Mouse (Mus musculus) small intestine, adult 2 months (tissue): Measurements from ENCODE around the gene Rabgef1.

Source experiments
- CTCF ChIP-seq: fragments of 200-500 bp; IDR thresholded peaks from 2 replicates; pipeline ENCODE4 v1.5.1; 2012; ENCODE audit warnings: low read depth, mild to moderate bottlenecking, control low read depth, inconsistent platforms, low read length, moderate library complexity, mixed read lengths; ENCODE audit not compliant: insufficient replicate concordance, insufficient read length; ENCODE audit errors: extremely low read depth
- POLR2A ChIP-seq: fragments of 200-500 bp; IDR thresholded peaks from 2 replicates; pipeline ENCODE4 v1.6.1; 2012; ENCODE audit warnings: low read depth, mild to moderate bottlenecking, control low read depth, inconsistent platforms, low read length, moderate library complexity

GRCm38 (mm10) chr5:130124271-130124670, 47.3 kb upstream of the Rabgef1 start:
- TF ChIP-seq CTCF (no peak), POLR2A (no peak)
